ENCODE assay signal across 7 mouse cellular contexts in the genomic region with DNA sequence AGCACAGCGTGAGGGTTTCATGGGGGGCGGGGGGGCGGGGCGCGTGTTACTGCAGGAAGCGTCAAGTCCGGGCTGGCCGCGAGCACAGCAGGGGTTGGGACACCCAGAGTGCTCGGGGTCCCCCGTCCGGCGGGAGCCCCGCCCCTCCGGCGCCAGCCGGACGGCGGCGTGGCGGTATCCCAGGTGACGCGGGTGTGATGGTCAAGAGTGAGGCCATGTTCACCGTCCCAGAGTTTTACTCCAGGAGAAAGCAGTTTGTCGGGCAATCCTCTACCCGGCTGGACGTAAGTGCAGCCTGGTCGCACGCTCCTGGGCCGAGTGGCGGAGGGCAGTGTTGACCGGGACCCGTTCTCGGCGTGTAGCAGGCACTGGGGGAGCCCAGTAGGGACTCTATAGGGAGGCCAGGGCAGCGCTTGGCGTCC. TPM values are rescaled to one million over a fixed set of nuclear protein-coding genes. Genes with fewer than 3 reads are reported as not detected.
DNase-seq lines count a peak whose midpoint lies in the region; ATAC-seq and TF ChIP-seq lines count a peak whose summit lies in the region.

Gene Ppp1r36, plus strand, starts transcription at position 106 of the 422 bp plus-strand sequence.

- H3K4me2 ChIP-seq in embryonic facial prominence, embryonic 14.5 days (ENCODE audit: low read depth, low read length): peak within 1 kb of the TSS; percentile 79
- H3K4me2 ChIP-seq in hindbrain, embryonic 12.5 days (replicated peaks): peak within 1 kb of the TSS; percentile 75
- peak within 1 kb of the TSS; percentile 66 for H3K4me2 ChIP-seq in midbrain, embryonic 16.5 days (ENCODE audit: low read length)

- under 1% methylated on average over 23 of the region's 37 CpGs for WGBS in embryonic facial prominence, embryonic 14.5 days
- 1% methylated on average over 37 of the region's 37 CpGs for WGBS in hindbrain, embryonic 12.5 days
- WGBS in midbrain, embryonic 16.5 days: 1% methylated on average over 37 of the region's 37 CpGs

- peak within 1 kb of the TSS; percentile 48 for H3K4me3 ChIP-seq in embryonic facial prominence, embryonic 14.5 days (ENCODE audit: low read depth, low read length)
- H3K4me3 ChIP-seq in hindbrain, embryonic 12.5 days: peak within 1 kb of the TSS; percentile 42
- H3K4me3 ChIP-seq in midbrain, embryonic 16.5 days (ENCODE audit: low read depth, low read length): peak within 1 kb of the TSS; percentile 34

- no peaks in the 10 kb centered on the region for H3K36me3 ChIP-seq in embryonic facial prominence, embryonic 14.5 days (ENCODE audit: control insufficient read depth, insufficient read depth, low read length)
- H3K36me3 ChIP-seq in hindbrain, embryonic 12.5 days: no peaks in the 10 kb centered on the region
- no peaks in the 10 kb centered on the region for H3K36me3 ChIP-seq in midbrain, embryonic 16.5 days (ENCODE audit: control insufficient read depth, insufficient read depth, low read length)

- H3K9ac ChIP-seq in embryonic facial prominence, embryonic 14.5 days (ENCODE audit: low read depth, low read length): peak within 1 kb of the TSS; percentile 57
- H3K9ac ChIP-seq in hindbrain, embryonic 12.5 days: peak within 1 kb of the TSS; percentile 43
- H3K9ac ChIP-seq in midbrain, embryonic 16.5 days (ENCODE audit: low read depth, low read length): peak within 1 kb of the TSS; percentile 32; the same call in 1 of the 2 replicates

- H3K27ac ChIP-seq in embryonic facial prominence, embryonic 14.5 days (replicated peaks; ENCODE audit: low read depth, low read length): no peak within 1 kb of the TSS
- H3K27ac ChIP-seq in hindbrain, embryonic 12.5 days: no peak within 1 kb of the TSS
- H3K27ac ChIP-seq in midbrain, embryonic 16.5 days (ENCODE audit: low read length): no peak within 1 kb of the TSS

- DNase-seq in brain, embryonic 14.5 days (ENCODE audit: low read depth): peak; percentile 14
- no peak for DNase-seq in embryonic facial prominence, embryonic 14.5 days (ENCODE audit: low spot score)
- peak; percentile 40 for DNase-seq in liver
- no peak for DNase-seq in cerebellum, adult 11 months
- no peak for DNase-seq in cerebellum, postnatal 4 days (ENCODE audit: low spot score in 2 of 2)

- peak; percentile 65 for ATAC-seq in embryonic facial prominence, embryonic 14.5 days (ENCODE audit: low read depth)
- peak; percentile 32; the same call in 1 of the 2 replicates for ATAC-seq in hindbrain, embryonic 12.5 days (ENCODE audit: low FRiP score)
- ATAC-seq in midbrain, embryonic 16.5 days: no peak

- H3K4me1 ChIP-seq in embryonic facial prominence, embryonic 14.5 days (ENCODE audit: control insufficient read depth, insufficient read depth, low read length): no peaks in the 10 kb centered on the region
- peaks cover 5% of the 10 kb centered on the region for H3K4me1 ChIP-seq in hindbrain, embryonic 12.5 days
- H3K4me1 ChIP-seq in midbrain, embryonic 16.5 days (ENCODE audit: control insufficient read depth, insufficient read depth, low read length): no peaks in the 10 kb centered on the region

- H3K27me3 ChIP-seq in embryonic facial prominence, embryonic 14.5 days (replicated peaks; ENCODE audit: control insufficient read depth, insufficient read depth, low read length): no peaks in the 10 kb centered on the region
- H3K27me3 ChIP-seq in hindbrain, embryonic 12.5 days: peaks cover 23% of the 10 kb centered on the region
- H3K27me3 ChIP-seq in midbrain, embryonic 16.5 days (ENCODE audit: control insufficient read depth, insufficient read depth, low read depth, low read length): peaks cover 12% of the 10 kb centered on the region

- TF ChIP-seq CTCF in brain, embryonic 14.5 days (IDR thresholded peaks at IDR 0.05; ENCODE audit: borderline replicate concordance, extremely low read depth, insufficient read depth, insufficient read length): no peak

- TF ChIP-seq POLR2A in brain, embryonic 14.5 days (IDR thresholded peaks at IDR 0.05; ENCODE audit: borderline replicate concordance, extremely low read depth, insufficient read depth, insufficient read length, poor library complexity, severe bottlenecking): no peak

- peaks cover 6% of the 10 kb centered on the region; the same call in 1 of the 2 replicates for H3K9me3 ChIP-seq in embryonic facial prominence, embryonic 14.5 days (ENCODE audit: control insufficient read depth, low read length)
- H3K9me3 ChIP-seq in hindbrain, embryonic 12.5 days (replicated peaks): no peaks in the 10 kb centered on the region; the same call in 1 of the 2 replicates
- H3K9me3 ChIP-seq in midbrain, embryonic 16.5 days (replicated peaks; ENCODE audit: control insufficient read depth, low read length, poor library complexity, severe bottlenecking): no peaks in the 10 kb centered on the region

RNA-seq across cellular contexts. Expression of gene Ppp1r36, which starts in this region (rescaled TPM):
- polyA plus RNA-seq in brain, embryonic 14.5 days (2012; rRNA removed): 0.44 and 1.2 TPM in 2 replicates
- 3.3 and 6.2 TPM in 2 replicates for polyA plus RNA-seq in embryonic facial prominence, embryonic 14.5 days (2014; fragmentation: Nextera tagmentation; extraction: Ambion mirVana)
- 2.7 and 3.1 TPM in 2 replicates for polyA plus RNA-seq in hindbrain, embryonic 12.5 days (2016; fragmentation: Nextera tagmentation; extraction: Ambion mirVana)
- 1.3 and 1.9 TPM in 2 replicates for polyA plus RNA-seq in midbrain, embryonic 16.5 days (2015; fragmentation: Nextera tagmentation; extraction: Ambion mirVana)

Comparison
In these comparisons a context has a peak if more than half of its experiments do, and no peak if none do; other contexts are left out.
1. DNase-seq: peak in brain, embryonic 14.5 days (single experiment) and liver (single experiment); none in embryonic facial prominence, embryonic 14.5 days (single experiment), cerebellum, adult 11 months (single experiment) and cerebellum, postnatal 4 days (0 of 2).
2. Peak in every context shown above with its lines, with median percentiles within 50 percentile points of each other: H3K4me2 ChIP-seq, H3K4me3 ChIP-seq and H3K9ac ChIP-seq.